Mouse (Mus musculus) stomach, embryonic 16.5 days (tissue): ENCODE data around the gene Fcgr1. TPM values are rescaled to one million over a fixed set of nuclear protein-coding genes. Genes with fewer than 3 reads are reported as not detected.
"Not testable (repeated sequence)": the region's sequence is repeated elsewhere in the genome, so short reads cannot be mapped to it uniquely, and the experiment has no call there.

Source experiments
- ATAC-seq: fragments of 200-750 bp; cut with Nextera tagmentation; 2 replicates; pipeline ENCODE4 v1.8.0; 2017; ENCODE audit warnings: moderate number of reproducible peaks, moderate TSS enrichment; ENCODE audit not compliant: insufficient read depth, low FRiP score
- H3K27ac ChIP-seq: fragments of 300-500 bp; sonication (generic); 2 replicates; pipeline ENCODE4 v1.5.1; 2014; ENCODE audit warnings: low read length
- H3K27me3 ChIP-seq: fragments of 300-500 bp; sonication (generic); 2 replicates; pipeline ENCODE4 v1.6.1; 2014; ENCODE audit warnings: low read length, control low read depth, mixed read lengths; ENCODE audit not compliant: control insufficient read depth, insufficient read depth
- H3K36me3 ChIP-seq: fragments of 300-500 bp; sonication (generic); 2 replicates; pipeline ENCODE4 v1.6.1; 2014; ENCODE audit warnings: low read length; ENCODE audit not compliant: control insufficient read depth, insufficient read depth
- H3K4me1 ChIP-seq: fragments of 300-500 bp; sonication (generic); 2 replicates; pipeline ENCODE4 v1.6.1; 2014; ENCODE audit warnings: low read length, control low read depth, mixed read lengths; ENCODE audit not compliant: control insufficient read depth, insufficient read depth
- H3K4me2 ChIP-seq: fragments of 300-500 bp; sonication (generic); 2 replicates; pipeline ENCODE4 v1.6.1; 2014; ENCODE audit warnings: low read depth, low read length, mixed read lengths
- H3K4me3 ChIP-seq: fragments of 300-500 bp; sonication (generic); replicated peaks from 2 replicates; pipeline ENCODE4 v1.5.1; 2014; ENCODE audit warnings: mild to moderate bottlenecking, low read length
- H3K9ac ChIP-seq: fragments of 300-500 bp; sonication (generic); 2 replicates; pipeline ENCODE4 v1.6.1; 2014; ENCODE audit warnings: low read length
- H3K9me3 ChIP-seq: fragments of 300-500 bp; sonication (generic); replicated peaks from 2 replicates; pipeline ENCODE4 v1.6.1; 2016; ENCODE audit warnings: low read length, control low read depth; ENCODE audit not compliant: control insufficient read depth
- WGBS: fragments of 180-500 bp; shearing (Covaris S2); extraction: QIAGEN DNeasy Blood & Tissue Kit; methylation state at CpG from one replicate; pipeline ENCODE4 v1.1.7; 2014; 5-methylcytosine and 5-hydroxymethylcytosine counted together
- polyA plus RNA-seq: library from polyadenylated mRNA; unstranded; fragments of >200 nt; fragmentation: Nextera tagmentation; extraction: Ambion mirVana; gene quantifications from 2 replicates; pipeline ENCODE4 v1.2.1, GENCODE M21; 2015

The Fcgr1 gene
- polyA plus RNA-seq, 1 experiment from 2014 or later = 3.0 TPM

- Histone ChIP-seq H3K4me2 (peak overlapping the region; percentile 69), H3K4me3 (peak overlapping the region; percentile 50), H3K9ac (peak overlapping the region; percentile 75), H3K4me1 (peaks cover 19% of the 10 kb centered on the region), H3K27ac (peak overlapping the region; percentile 92)
- H3K36me3 ChIP-seq, H3K27me3 ChIP-seq, H3K9me3 ChIP-seq: not testable (repeated sequence)
- ATAC-seq = peak; percentile 15; the same call in 1 of the 2 replicates
- 0% methylated on average over 11 of the region's 44 CpGs for WGBS
Measured at GRCm38 (mm10) chr3:96268776-96269378, 24.9 kb downstream of the Fcgr1 start.

DNA sequence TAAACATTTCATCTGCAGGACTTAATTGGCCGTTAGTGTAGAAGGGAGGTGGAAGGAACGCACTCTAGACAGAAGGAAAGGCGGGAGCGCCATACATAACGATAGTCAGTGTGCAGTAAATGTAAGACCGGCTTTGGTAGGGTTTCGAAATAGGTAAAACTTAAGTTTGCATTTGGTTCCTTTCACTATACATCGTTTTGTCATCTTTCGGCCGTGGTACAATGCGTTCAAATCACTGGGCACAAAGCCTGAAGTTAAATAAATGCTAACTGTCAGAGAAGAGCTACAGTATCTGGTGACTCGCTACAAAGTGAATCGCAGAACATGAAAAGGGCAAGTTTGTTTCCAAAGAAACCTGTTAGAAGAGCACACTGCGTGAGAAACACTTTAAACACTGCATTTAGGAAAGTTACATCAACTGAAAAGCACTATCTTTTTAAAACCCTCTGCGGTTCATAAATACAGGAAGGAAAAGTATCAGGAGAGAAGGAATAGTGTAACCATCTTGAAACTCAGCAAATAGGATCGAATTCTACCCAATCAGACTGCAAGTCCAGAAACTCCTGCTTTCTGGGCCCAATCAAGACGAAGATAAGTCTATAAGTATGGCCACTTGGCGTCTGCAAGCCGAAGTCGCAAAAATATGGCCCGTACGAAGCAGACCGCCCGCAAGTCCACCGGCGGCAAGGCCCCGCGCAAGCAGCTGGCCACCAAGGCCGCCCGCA is 25.6 kb downstream of the Fcgr1 start, which contains the start of gene Hist2h3b:
Gene Hist2h3b, plus strand, starts transcription at position 604 of the 725 bp plus-strand sequence.
- Histone ChIP-seq H3K4me2 (peak within 1 kb of the TSS; percentile 96), H3K9ac (peak within 1 kb of the TSS; percentile 75), H3K4me1 (peaks cover 21% of the 10 kb centered on the region), H3K27me3 (no peaks in the 10 kb centered on the region), H3K36me3 (no peaks in the 10 kb centered on the region), H3K27ac (peak within 1 kb of the TSS; percentile 92), H3K9me3 (no peaks in the 10 kb centered on the region), H3K4me3 (peak within 1 kb of the TSS; percentile 63)
- 12% methylated on average over 29 of the region's 30 CpGs for WGBS
- peak; percentile 77 for ATAC-seq

DNA sequence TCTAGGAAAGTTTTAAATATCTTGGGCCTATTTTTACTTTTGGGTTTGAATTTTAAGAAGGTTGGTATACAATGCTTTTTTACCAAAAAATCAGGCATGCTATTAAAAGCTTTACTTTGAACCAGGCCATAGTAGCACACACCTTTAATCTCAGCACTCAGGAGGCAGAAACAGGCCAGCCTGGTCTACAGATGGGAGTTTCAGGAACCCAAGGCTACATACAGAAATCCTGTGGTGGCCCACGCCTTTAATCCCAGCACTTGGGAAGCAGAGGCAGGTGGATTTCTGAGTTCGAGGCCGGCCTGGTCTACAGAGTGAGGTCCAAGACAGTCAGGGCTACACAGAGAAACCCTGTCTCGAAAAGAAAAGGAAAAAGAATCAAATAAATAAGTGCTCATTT is 26.2 kb downstream of the Fcgr1 start:
- H3K4me1 ChIP-seq = peaks cover 21% of the 10 kb centered on the region
- no peak for ATAC-seq
- 65% methylated on average over 4 of the region's 4 CpGs for WGBS
- no peaks in the 10 kb centered on the region for H3K36me3 ChIP-seq
- H3K9me3 ChIP-seq = no peaks in the 10 kb centered on the region
- peak overlapping the region; percentile 58 for H3K4me2 ChIP-seq
- H3K27me3 ChIP-seq = no peaks in the 10 kb centered on the region
- H3K27ac ChIP-seq = peak overlapping the region; percentile 88
- no peak overlapping the region for H3K9ac ChIP-seq
- H3K4me3 ChIP-seq = peak overlapping the region; percentile 48

DNA sequence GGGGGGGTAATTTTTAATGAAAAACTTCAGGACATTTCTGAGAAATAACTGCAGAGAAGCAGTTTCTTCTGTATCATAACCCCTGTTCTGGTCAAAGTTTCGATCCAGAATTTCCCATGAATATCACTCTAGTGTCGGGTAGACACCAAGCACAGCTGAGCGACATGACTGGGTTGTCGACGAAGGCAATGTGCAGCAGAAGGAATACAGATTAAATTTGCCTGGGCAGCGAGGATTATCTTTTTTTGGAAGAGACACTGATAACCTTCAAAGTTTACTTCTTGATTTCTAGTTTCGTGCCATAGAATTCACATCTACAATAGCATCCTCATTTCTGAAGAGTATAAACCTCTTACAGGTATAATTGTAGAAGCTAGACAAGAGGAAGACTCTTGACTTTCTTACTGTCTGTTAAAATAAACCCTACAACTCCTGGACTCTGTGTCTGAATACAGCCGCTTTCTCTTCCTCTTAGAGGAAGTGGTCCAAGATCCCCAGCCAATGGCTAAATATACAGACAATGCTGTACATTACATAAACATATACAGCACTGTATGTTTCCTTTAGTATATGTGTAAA is 27.5 kb downstream of the Fcgr1 start:
- Histone ChIP-seq H3K9ac (no peak overlapping the region), H3K4me3 (no peak overlapping the region), H3K27me3 (no peaks in the 10 kb centered on the region), H3K27ac (no peak overlapping the region), H3K9me3 (no peaks in the 10 kb centered on the region), H3K4me2 (no peak overlapping the region), H3K4me1 (peaks cover 29% of the 10 kb centered on the region), H3K36me3 (no peaks in the 10 kb centered on the region)
- ATAC-seq = no peak
- 88% methylated on average over 8 of the region's 8 CpGs for WGBS

GRCm38 (mm10) chr3:96264404-96264949 is 29.3 kb downstream of the Fcgr1 start:
- peak overlapping the region; percentile 99 for H3K27ac ChIP-seq

GRCm38 (mm10) chr3:96263558-96264403 is 30.0 kb downstream of the Fcgr1 start:
- no peaks in the 10 kb centered on the region for H3K27me3 ChIP-seq
- 5% methylated on average over 27 of the region's 27 CpGs for WGBS
- no peaks in the 10 kb centered on the region for H3K9me3 ChIP-seq
- H3K4me3 ChIP-seq = peak overlapping the region; percentile 68
- H3K4me1 ChIP-seq = peaks cover 25% of the 10 kb centered on the region
- peak overlapping the region; percentile 99 for H3K27ac ChIP-seq
- peak overlapping the region; percentile 86 for H3K9ac ChIP-seq
- peak overlapping the region; percentile 83 for H3K4me2 ChIP-seq
- no peaks in the 10 kb centered on the region for H3K36me3 ChIP-seq
- no peak for ATAC-seq

More at GRCm38 (mm10) chr3:96264404-96264949, 29.3 kb downstream of the Fcgr1 start:
- 64% methylated on average over 7 of the region's 7 CpGs for WGBS
- ATAC-seq = no peak
- peak overlapping the region; percentile 83 for H3K4me2 ChIP-seq
- H3K36me3 ChIP-seq = no peaks in the 10 kb centered on the region
- no peaks in the 10 kb centered on the region for H3K27me3 ChIP-seq
- peak overlapping the region; percentile 86 for H3K9ac ChIP-seq
- H3K4me3 ChIP-seq = peak overlapping the region; percentile 68
- peaks cover 25% of the 10 kb centered on the region for H3K4me1 ChIP-seq
- H3K9me3 ChIP-seq = no peaks in the 10 kb centered on the region

GRCm38 (mm10) chr3:96262979-96263550 is 30.7 kb downstream of the Fcgr1 start, which contains the start of gene Hist2h4:
Gene Hist2h4 (minus strand): TSS chr3:96263311.
- H3K4me3 ChIP-seq = peak within 1 kb of the TSS; percentile 68
- under 1% methylated on average over 40 of the region's 40 CpGs for WGBS
- no peaks in the 10 kb centered on the region for H3K9me3 ChIP-seq
- peak within 1 kb of the TSS; percentile 83 for H3K4me2 ChIP-seq
- ATAC-seq = peak; percentile 89
- no peaks in the 10 kb centered on the region for H3K36me3 ChIP-seq
- H3K9ac ChIP-seq = peak within 1 kb of the TSS; percentile 89
- peak within 1 kb of the TSS; percentile 99 for H3K27ac ChIP-seq
- no peaks in the 10 kb centered on the region for H3K27me3 ChIP-seq
- peaks cover 25% of the 10 kb centered on the region for H3K4me1 ChIP-seq

GRCm38 (mm10) chr3:96262216-96262875 is 31.4 kb downstream of the Fcgr1 start:
- Histone ChIP-seq H3K4me2 (peak overlapping the region; percentile 83), H3K36me3 (no peaks in the 10 kb centered on the region), H3K27me3 (no peaks in the 10 kb centered on the region), H3K4me3 (peak overlapping the region; percentile 68), H3K27ac (peak overlapping the region; percentile 99), H3K4me1 (peaks cover 20% of the 10 kb centered on the region), H3K9me3 (no peaks in the 10 kb centered on the region), H3K9ac (peak overlapping the region; percentile 89)
- under 1% methylated on average over 19 of the region's 19 CpGs for WGBS
- ATAC-seq = peak; percentile 89
